Mouse (Mus musculus) thymus, adult 2 months (tissue): Measurements from ENCODE around the gene Chtop.

Experiments used
- CTCF ChIP-seq: fragments of 200-500 bp; IDR thresholded peaks from 2 replicates; pipeline ENCODE4 v1.5.1; 2012; ENCODE audit warnings: mild to moderate bottlenecking, control low read depth, low read length, moderate library complexity, borderline replicate concordance; ENCODE audit not compliant: control insufficient read depth, poor library complexity, insufficient read depth; ENCODE audit errors: extremely low read depth
- POLR2A ChIP-seq: fragments of 200-500 bp; IDR thresholded peaks from 2 replicates; pipeline ENCODE4 v1.6.1; 2012; ENCODE audit warnings: mild to moderate bottlenecking, low read length, control low read depth, moderate library complexity; ENCODE audit not compliant: control insufficient read depth, poor library complexity, insufficient read depth; ENCODE audit errors: extremely low read depth

DNA sequence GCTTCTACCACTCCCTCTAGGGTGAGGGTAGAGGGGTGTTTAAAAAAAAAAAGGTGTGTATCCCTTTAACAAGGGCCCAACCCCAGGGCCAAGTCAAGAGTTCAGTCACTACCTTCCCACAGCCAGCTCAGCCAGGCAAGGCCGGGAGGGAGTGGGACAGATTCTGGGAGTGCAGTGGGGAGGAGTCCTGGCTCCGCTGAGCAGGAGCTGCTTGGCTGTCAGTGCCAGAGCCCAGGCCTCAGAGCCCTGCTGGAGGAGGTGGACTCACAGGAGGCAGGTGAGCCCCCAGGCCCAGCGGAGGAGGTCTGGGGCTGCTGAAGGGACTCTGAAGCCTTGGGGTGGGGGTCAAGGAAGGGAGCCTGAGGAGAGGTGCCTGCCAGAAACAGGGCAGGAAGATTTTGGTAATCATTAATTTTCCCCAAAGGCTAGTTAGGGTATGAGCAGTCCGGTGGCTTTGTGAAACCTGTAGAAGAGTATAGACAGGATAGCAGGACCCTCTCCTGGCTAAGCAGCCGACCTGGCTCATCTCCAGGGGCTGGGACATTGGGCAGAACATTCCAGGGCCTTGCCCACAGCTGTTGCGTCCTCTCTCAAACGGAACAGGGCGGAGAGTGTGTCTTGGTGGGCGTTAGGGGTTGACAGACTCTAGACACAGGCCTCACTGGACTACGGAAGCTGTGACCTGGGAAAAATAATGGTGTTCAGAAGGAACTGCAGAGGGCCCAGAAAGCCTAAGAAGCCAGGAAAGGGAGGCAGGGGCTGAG is 28.0 kb upstream of the Chtop start, which contains the start of gene S100a16:
- TF ChIP-seq CTCF (no peak), POLR2A (no peak)
